Mouse (Mus musculus): ENCODE data around the gene Dync2li1. TPM values are rescaled to one million over a fixed set of nuclear protein-coding genes. Genes with fewer than 3 reads are reported as not detected.

The Dync2li1 gene
- polyA plus RNA-seq, 1 experiment: 5.4 TPM

Other genes starting within 250 kb of the Dync2li1 start
- 3.4 and 4.7 TPM in 2 replicates for gene Thada, start 160.3 kb upstream of the Dync2li1 start, polyA plus RNA-seq (2012; ENCODE audit: insufficient read depth, insufficient read length, missing spikeins)
- gene Plekhh2, start 114.6 kb upstream of the Dync2li1 start, polyA plus RNA-seq (2012; ENCODE audit: insufficient read depth, insufficient read length, missing spikeins): 0.42 and 0.67 TPM in 2 replicates
- gene Abcg8, start 49.8 kb downstream of the Dync2li1 start, polyA plus RNA-seq (2012; ENCODE audit: insufficient read depth, insufficient read length, missing spikeins): not detected in 2 replicates
- gene Abcg5, start 56.5 kb downstream of the Dync2li1 start, polyA plus RNA-seq (2012; ENCODE audit: insufficient read depth, insufficient read length, missing spikeins): not detected in 2 replicates
- 66.6 and 85.5 TPM in 2 replicates for gene Lrpprc, start 164.3 kb downstream of the Dync2li1 start, polyA plus RNA-seq (2012; ENCODE audit: insufficient read depth, insufficient read length, missing spikeins)